Mouse (Mus musculus): Measurements from ENCODE around the gene Rps28.
"Not testable (repeated sequence)": the region's sequence is repeated elsewhere in the genome, so short reads cannot be mapped to it uniquely, and the experiment has no call there.

Rps28 gene

DNA sequence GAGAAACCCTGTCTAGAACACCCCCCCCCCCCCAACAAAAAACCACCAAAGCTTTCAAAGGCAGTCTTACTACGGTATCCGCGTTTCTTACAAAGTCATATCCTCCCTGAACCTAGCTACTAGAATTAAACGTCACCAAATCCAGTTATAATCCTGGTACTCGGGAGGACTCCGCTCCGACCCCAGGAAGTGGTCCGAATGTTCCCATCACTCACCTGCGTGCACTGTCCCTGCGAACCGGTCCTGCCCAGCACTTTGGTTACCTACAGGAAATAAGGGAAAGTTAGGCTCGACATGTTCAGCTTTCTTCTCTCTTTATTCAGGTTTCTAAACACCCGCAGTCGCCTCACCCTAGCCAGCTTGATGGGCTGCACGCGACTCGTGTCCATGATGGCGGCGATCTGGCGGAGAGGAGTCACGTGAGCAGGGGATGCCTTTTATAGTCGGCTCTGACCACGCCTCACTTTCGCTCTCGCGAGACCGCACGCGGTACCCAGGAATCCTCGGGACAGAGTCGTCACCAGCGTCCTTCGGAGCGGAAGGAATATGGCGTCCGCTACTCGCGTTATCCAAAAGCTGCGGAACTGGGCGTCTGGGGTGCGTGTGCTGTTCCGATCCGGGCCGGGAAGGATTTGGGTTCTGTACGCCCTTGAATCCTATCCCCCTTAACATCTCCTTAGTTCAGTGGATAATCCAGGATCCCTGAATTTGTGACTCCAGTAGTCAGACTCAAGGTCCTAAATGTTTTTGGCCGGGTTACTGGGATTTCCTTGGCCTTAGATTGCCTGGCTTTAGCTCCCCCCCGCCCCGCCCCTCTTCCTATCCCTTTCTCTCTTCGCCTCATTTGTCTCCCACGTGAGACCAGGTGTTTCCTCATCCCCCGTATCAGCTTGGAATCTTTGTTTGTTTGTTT, at the start of gene Rps28, which contains the start of gene Ndufa7:
Gene Rps28, minus strand, starts transcription at position 479 of the 913 bp plus-strand sequence.
Gene Ndufa7, plus strand, starts transcription at position 489 of the 913 bp plus-strand sequence.
- peak; percentile 98 for DNase-seq (ENCODE audit: low spot score in 2 of 2)

DNA sequence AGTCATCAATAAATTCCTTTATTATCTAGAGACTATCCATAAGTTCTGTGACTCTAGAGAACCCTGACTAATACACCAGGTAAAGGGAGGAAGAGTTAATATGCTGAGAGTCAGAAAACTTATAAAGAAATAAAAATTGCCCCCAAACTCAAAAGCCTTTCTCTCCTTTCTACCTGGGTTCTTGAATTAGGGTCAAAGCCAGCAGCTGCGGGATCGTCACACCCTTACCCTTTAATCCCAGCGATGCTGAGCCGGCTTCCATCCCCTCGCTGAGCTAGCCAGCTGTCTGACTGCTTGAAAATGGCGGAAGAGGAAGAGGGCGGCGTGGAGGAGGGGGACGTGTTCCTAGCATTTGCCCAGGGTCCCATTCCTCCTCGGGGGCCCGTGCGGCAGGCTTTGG, 49.2 kb upstream of the Rps28 start, which contains the start of gene Gm7029:
Gene Gm7029, plus strand, starts transcription at position 301 of the 400 bp plus-strand sequence.
- DNase-seq (ENCODE audit: low spot score in 2 of 2): not testable (repeated sequence)

DNA sequence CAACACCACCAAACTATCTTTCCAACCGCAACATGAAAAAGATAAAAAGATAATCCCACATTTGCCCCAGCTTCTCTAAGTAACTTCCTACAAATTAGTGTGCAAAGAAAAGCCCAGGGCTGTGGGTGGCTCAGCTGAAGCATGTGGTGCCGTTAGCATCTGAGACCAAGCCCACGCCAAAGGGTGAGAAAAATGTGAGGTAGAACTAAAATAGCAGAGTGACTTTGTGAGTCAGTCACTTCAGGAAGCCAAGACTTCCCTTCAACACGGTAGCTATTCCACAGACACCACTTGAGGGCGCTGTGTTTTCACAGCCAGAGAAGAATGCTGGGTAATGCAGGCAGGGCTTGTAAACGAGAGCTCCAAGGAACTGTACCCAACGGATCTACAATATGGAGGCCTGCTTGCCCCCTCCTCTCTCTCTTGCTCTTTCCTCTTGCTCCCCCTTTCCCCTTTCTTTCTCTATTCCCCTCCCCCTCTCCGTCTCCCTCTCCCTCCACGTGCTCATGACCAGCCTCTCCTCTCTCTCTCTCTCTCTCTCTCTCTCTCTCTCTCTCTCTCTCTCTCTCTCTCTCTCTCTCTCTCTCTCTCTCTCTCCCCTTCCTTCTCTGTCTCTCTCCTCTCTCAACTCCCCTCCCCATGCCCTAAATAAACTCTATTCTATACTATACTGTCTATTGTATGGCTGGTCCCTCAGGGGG, 41.1 kb upstream of the Rps28 start:
- peak; percentile 65 to 84 for DNase-seq (ENCODE audit: low spot score in 2 of 2)

DNA sequence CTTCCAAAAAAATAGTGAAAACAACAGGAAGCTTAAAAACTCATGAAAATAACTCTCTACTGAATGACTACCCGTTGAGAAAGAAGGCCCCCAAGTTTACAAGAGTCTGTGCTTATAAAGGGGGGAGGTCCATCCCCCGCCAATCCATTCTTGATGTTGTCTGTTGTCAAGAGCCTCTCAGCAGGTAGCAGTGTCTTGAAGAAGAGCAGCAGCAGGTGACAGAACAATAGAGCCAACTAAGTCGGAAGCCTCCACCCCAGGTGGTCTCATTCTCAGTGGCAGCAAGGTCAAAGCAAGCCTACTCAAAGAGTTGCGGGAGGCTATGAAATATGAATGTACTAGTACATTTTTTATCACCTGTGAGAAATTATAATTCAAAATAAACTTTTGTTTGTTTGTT, 33.5 kb upstream of the Rps28 start:
- no peak for DNase-seq (ENCODE audit: low spot score in 2 of 2)

DNA sequence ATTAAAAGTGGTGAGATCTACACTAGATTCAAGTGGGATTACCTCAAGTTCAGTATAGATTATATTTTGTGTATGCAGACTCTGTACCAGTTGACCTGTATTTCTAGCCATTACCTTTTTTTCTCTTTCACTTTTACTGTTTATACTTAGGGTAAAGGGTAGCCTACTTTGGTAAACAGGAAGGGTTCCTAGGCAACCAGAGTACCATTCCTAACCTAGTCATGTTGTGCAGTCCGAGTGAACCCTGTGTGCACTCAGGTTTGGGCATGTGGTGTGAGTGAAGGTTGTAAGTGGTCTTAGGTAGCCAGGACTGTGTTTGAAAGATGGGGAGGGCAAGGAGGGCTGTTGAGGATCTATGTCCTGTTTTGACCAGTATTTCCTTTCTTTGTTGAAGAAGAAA, 27.0 kb upstream of the Rps28 start:
- no peak for DNase-seq (ENCODE audit: low spot score in 2 of 2)

DNA sequence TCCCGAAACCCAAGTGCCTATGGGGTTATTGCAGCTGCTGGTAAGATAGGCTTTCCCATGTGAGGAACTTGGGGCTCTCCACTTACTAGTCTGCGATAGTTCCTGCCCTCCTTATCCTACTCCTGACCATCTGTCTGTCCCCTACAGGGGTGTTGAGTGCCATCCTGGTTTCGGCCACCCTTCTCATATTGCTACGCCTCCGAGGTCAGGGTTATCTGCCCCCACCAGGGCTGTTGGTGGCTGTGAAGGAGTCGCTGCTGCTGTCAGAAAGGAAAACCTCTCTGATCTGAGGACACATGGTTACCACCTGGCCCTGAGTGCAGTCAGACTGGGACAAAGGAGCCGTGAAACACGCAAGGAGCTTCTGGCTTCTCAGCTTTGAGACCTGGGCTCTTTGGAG, 23.8 kb upstream of the Rps28 start:
- DNase-seq (ENCODE audit: low spot score in 2 of 2): no peak

DNA sequence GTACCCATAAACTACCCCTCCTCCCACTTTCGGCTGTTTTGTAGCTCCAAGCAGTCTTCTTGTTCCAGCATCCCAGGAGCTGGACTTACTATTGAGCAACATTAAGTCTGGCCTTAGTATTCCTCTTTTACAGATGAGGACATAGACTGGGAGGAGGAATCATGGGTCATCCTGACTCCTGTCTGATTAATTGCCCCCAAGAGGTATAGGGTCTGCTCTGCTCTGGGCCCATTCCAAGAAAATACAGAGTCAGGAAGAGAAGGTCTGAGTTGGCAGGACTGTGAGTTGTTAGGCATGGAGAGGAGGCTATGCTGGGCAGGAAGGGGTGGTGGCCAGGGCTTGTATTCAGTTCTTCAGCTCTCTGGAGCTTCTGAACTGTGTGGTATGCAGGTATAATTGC, 19.8 kb upstream of the Rps28 start:
- DNase-seq (ENCODE audit: low spot score in 2 of 2): no peak

DNA sequence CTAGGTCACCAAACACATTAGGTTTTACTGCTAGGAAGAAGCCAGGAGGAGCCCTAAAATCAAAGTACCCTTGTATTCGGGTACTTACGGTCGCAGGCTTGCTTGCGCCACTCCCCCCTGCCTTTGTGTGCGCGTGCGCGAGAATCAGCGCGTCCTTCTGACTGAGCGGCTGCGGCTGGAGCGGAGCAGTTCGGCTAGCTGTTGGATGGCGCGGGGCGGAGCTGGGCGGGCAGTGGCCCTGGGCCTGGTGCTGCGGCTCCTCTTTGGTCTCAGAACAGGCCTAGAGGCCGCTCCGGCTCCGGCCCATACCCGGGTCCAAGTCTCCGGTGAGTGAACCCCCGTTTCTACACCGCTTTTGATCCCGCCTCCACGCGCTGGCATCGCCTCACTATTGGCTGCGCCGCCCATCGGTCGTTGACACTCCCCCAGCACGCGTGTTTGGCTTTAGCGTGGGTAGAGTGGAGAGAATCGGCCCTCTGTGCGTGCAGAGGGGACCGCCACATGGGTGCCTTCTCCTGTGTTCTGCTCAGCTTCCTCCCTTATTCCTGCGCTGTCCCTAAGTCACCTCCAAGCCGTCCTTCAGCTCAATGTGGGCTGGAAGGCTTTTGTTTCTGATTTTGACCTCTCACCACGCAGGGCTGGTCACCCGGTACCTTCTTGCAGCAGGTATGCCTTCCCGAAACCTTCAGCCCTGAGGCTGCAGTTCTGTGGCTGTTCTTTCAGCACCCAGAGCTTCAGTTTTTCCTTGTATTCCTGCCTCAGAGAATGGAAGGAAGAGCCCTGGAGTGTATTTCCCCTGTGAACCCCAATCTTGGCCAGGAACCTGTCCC, 18.8 kb upstream of the Rps28 start, which contains the start of gene Cd320:
Gene Cd320, plus strand, starts transcription at position 126 of the 830 bp plus-strand sequence.
- peak; percentile 86 to 95 for DNase-seq (ENCODE audit: low spot score in 2 of 2)

DNA sequence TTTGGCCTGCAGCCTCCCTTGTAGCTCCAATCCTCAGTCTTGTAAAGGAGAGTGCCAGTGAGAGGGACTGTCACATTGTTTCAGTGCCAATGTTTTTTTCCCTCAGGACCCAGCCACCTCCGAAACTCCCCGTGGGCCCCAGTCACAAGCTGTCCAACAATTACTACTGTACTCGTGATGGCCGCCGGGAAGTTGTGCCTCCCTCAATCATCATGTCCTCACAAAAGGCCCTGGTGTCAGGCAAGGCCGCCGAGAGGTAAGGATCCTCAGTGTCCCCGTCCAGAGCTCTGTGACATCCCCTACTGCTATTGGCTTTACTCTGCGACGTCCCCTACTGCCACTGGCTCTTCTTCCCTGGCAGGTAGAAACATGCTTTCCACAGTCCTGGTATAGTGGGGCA, 5.2 kb upstream of the Rps28 start:
- no peak for DNase-seq (ENCODE audit: low spot score in 2 of 2)

DNA sequence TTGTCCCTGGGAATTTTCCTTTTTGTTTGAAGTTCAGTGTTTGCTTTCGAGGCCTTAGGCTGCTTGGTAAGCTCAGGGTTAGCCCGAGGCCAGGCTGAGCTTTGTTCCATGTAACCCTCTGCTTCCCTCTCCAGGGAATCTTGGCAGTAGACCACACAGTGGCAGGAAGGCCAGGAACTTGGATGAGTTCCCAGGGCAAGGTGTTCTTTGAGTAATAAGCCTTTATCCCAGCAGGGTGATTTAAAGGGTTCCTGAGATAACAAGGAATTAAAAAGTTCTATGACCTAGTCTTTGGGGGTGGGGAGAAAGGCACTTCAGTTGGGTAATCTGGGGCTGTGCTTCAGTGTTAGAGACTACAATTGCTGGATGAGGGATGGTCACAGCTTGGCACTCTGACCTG, 4.5 kb upstream of the Rps28 start:
- DNase-seq (ENCODE audit: low spot score in 2 of 2): no peak

DNA sequence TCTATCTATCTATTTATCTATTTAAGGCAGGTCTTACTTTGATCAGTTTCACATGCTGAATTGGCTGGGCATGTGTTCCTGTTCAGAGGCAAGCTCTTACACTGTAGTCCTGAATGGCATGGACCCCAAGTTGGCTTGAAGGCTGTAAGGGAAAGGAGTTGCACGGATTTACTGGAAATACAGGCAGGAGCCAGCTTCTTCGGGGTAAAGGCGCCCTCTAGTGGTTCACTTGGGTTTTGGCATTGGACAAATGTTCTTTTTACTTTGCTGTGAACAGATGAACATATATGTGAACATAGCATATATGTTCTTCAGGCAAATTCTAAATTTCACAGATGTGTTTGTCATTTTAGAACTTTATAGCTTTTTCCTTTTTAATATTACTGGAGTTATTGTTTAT, 2.5 kb upstream of the Rps28 start:
- DNase-seq (ENCODE audit: low spot score in 2 of 2): peak; percentile 66 to 86

DNA sequence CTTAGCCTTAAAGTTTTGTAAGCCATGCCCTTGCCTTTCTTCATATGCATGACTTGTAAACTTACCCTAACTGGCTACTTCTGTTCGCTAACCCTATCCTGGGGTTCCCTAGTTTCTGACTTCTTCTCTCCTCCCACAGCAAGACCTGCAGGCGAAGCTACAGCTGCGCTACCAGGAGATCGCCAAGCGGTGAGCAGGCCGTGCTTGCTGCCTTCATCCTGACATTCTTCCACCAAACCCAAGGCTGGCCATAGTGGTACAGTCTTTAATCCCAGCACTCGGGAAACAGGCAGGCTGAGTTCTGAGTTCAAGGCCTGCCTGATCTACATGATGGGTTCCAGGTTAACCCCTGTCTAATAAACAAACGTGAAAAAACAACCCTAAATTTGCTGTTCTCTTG, 1.1 kb upstream of the Rps28 start:
- no peak for DNase-seq (ENCODE audit: low spot score in 2 of 2)

DNA sequence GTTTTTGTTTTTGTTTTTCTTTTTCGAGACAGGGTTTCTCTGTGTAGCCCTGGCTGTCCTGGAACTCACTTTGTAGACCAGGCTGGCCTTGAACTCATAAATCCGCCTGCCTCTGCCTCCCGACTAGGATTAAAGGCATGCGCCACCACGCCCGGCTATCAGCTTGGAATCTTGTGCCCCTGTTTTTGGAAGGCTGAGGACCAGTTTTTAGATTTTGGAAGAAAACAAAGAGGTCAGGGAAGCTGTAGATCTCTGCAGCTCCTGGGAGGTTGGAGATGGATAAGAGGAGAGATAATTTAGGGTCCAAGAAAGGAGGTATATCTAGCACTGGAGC, 602 bp upstream of the Rps28 start:
- not testable (repeated sequence) for DNase-seq (ENCODE audit: low spot score in 2 of 2)

DNA sequence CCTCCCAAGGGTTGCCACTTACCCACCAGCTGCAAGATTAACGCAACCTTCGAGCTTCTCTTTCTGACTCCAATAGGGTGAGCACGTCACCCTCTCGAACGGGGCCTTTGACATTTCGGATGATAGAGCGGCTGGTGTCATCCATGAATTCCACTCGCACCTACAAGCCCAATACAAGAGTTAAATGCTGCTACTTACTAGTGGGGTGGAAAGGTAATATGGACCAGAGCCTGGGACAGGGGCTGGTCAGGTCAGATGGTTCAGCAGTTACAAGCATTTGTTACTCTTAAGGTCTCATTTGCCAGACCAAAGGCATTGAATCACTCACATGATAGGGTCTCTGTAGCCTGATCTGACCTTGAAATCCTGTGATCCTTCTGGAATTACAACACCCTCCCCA, 1.2 kb downstream of the Rps28 start:
- DNase-seq (ENCODE audit: low spot score in 2 of 2): not testable (repeated sequence)

DNA sequence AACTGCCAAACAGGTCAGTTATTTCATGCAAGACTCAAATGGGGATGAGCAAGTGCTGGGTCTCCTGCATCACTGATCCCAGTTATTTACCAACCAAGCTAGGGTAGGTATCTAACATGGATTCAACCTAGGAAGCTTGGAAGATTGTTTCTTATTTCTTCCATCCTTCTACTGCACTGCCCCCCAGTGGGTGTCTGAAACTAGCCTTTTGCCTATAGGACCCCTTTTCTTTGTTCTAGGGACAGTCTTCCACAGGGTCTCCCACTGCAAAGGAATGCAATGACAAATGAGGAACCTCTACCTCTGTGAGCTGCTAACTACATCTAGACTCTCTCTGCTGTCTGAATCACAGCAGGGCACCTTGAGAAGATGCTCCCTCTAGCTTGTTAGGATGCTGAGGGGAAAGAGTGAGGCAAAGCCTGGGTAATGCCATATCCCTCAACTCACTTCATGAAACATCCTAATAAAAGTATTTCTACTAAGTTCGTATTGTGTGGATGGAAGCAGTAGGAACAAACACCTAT, 1.9 kb downstream of the Rps28 start:
- DNase-seq (ENCODE audit: low spot score in 2 of 2): no peak

DNA sequence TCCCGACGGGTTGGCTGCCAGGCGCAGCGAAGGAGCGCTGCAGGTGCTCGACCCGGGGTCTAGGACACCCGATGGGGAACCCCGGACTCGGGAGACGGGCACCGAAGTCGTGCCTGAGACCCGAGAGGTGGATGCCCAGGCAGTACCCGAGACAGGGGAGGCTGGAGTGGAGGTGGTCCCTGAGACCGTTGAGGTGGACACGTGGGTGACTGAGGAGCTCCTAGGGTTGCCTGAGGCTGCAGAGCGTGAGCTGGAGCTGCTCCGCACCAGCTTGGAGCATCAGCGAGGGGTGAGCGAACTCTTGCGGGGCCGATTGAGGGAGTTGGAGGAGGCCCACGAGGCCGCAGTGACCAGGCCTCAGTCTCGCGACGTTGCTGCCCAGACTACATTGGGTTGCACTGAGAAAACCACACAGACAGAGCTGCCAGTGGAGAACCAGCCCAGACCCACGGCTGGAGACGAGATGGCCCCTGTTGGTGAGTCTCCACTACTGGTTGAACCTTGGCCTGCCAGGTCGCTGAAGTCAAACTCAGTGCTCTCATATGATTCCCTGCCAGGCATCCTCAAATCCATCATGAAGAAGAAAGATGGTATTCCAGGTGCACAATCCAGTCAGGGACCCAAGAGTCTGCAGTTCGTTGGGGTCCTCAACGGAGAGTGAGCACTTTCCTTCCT, 6.3 kb downstream of the Rps28 start:
- no peak for DNase-seq (ENCODE audit: low spot score in 2 of 2)

DNA sequence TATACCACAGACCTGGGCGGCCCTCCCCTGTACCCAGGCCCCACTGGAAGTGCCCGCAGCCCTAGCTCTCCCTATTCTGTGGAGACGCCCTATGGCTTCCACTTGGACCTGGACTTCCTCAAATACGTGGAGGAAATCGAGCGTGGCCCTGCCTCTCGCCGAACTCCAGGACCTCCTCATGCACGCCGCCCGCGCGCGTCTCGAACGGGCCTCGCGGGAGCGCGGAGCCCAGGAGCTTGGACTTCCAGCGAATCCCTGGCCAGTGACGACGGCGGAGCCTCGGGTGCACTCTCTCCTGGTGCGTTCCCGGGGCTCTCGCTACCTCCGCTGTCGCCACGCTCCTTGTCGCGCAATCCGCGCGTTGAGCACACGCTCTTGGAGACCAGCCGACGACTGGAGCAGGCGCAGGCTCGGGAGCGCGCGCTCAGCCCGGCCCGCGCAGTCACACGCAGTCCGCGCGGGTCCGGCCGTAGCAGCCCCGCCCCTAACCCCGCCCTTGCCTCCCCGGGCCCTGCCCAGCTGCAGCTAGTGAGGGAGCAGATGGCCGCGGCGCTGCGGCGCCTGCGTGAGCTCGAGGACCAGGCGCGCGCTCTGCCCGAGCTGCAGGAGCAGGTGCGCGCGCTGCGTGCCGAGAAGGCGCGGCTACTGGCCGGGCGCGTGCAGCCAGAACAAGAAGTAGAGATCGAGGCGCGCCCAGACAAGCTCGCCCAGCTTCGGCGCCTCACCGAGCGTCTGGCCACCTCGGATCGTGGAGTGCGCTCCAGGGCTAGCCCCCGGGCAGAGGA, 7.0 kb downstream of the Rps28 start:
- DNase-seq (ENCODE audit: low spot score in 2 of 2): peak; percentile 89 to 92

DNA sequence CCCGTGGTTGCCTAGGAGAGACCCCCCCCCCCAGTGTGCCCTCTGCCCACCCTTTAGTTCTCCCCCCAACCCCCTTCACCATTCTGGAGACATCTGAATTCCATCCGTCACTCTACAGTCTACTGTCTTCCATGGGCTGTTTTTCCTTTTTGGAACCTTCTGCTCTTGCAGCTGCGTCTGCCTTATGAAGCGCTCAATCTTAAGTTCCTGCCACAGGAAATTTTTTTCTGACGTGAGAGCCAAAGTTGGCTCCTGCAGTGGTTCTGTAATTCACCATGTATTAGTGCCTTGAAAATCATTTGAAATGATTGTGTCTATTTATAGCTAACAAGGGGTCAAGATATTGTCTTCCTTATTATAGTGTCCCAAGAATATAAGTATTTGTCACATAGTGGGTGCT, 7.8 kb downstream of the Rps28 start:
- DNase-seq (ENCODE audit: low spot score in 2 of 2): no peak

DNA sequence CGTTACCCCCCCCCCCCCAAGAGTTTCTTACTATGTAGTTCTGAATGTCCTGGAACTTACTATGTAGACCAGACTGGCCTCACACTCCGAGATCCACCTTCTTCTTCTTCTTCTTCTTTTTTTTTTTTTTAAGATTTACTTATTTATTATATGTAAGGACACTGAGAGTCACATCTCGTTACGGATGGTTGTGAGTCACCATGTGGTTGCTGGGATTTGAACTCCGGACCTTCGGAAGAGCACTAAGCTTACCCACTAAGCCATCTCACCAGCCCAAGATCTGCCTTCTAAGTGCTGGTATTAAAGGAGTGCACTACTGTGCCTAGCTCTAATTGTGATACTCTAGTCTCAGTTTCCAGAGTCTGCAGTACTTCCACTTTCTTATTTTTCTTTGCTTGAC, 9.0 kb downstream of the Rps28 start:
- no peak for DNase-seq (ENCODE audit: low spot score in 2 of 2)

DNA sequence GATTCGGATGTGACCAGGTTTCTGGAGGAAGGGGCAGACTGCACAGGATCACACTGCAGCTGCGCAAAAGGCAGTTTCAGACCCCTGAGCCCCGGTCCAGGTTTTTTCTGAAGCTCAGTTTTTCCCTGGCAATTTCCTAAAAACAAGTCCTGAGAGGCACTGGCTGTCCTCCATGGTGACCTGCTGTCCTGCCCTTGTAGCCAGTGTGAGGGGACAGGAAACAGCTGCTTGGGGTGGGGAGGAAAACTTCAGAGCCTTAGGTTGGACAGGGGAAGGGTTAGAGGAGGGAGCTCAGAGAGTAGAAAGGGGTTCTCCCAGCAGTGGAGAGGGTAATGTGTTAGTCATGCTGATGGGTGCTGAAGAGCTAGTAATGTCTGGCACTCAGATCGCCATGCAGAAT, 11.4 kb downstream of the Rps28 start:
- DNase-seq (ENCODE audit: low spot score in 2 of 2): no peak

Data from spleen, postnatal 4 days (tissue).